Mouse (Mus musculus): ENCODE data around the gene Pbxip1.
A peak's percentile ranks its signal among the peaks of the same experiment; 100 is the strongest.

Pbxip1 gene

GRCm38 (mm10) chr3:89432606-89433005 lies 3.9 kb upstream of the Pbxip1 start:
- no peak for DNase-seq (ENCODE audit: low spot score)

GRCm38 (mm10) chr3:89434532-89434931 lies 2.0 kb upstream of the Pbxip1 start:
- DNase-seq (ENCODE audit: low spot score), result no peak

GRCm38 (mm10) chr3:89435041-89435440 lies 1.5 kb upstream of the Pbxip1 start:
- no peak for DNase-seq (ENCODE audit: low spot score)

GRCm38 (mm10) chr3:89437269-89437668 lies 763 bp downstream of the Pbxip1 start:
- DNase-seq (ENCODE audit: low spot score), result no peak

GRCm38 (mm10) chr3:89440691-89441090 lies 4.2 kb downstream of the Pbxip1 start:
- DNase-seq (ENCODE audit: low spot score), result no peak

GRCm38 (mm10) chr3:89448720-89449537 lies 12.4 kb downstream of the Pbxip1 start:
- no peak for DNase-seq (ENCODE audit: low spot score)

- DNase-seq (ENCODE audit: low spot score), result peak; percentile 59
Observed at GRCm38 (mm10) chr3:89449541-89449940, 13.0 kb downstream of the Pbxip1 start.

GRCm38 (mm10) chr3:89451916-89452315 lies 15.4 kb downstream of the Pbxip1 start:
- DNase-seq (ENCODE audit: low spot score), result no peak

- no peak for DNase-seq (ENCODE audit: low spot score)
Observed at GRCm38 (mm10) chr3:89454401-89455177, 18.1 kb downstream of the Pbxip1 start, which contains the start of gene Pmvk. Pmvk (plus strand) TSS chr3:89454541.

GRCm38 (mm10) chr3:89455786-89456285 lies 19.3 kb downstream of the Pbxip1 start:
- DNase-seq (ENCODE audit: low spot score), result no peak

- peak; percentile 74 for DNase-seq (ENCODE audit: low spot score)
Observed at GRCm38 (mm10) chr3:89456726-89457665, 20.5 kb downstream of the Pbxip1 start.

- no peak for DNase-seq (ENCODE audit: low spot score)
Observed at GRCm38 (mm10) chr3:89458372-89458964, 22.0 kb downstream of the Pbxip1 start.

- DNase-seq (ENCODE audit: low spot score), result peak; percentile 94
Observed at GRCm38 (mm10) chr3:89458965-89459807, 22.7 kb downstream of the Pbxip1 start.

- DNase-seq (ENCODE audit: low spot score), result no peak
Observed at GRCm38 (mm10) chr3:89468268-89468667, 31.8 kb downstream of the Pbxip1 start.

- no peak for DNase-seq (ENCODE audit: low spot score)
Observed at GRCm38 (mm10) chr3:89472280-89472679, 35.8 kb downstream of the Pbxip1 start.

GRCm38 (mm10) chr3:89473838-89474237 lies 37.3 kb downstream of the Pbxip1 start:
- DNase-seq (ENCODE audit: low spot score), result no peak

- DNase-seq (ENCODE audit: low spot score), result no peak
Observed at GRCm38 (mm10) chr3:89479055-89479454, 42.5 kb downstream of the Pbxip1 start.

GRCm38 (mm10) chr3:89481488-89481887 lies 45.0 kb downstream of the Pbxip1 start:
- DNase-seq (ENCODE audit: low spot score), result no peak

GRCm38 (mm10) chr3:89482249-89482648 lies 45.7 kb downstream of the Pbxip1 start:
- DNase-seq (ENCODE audit: low spot score), result no peak

GRCm38 (mm10) chr3:89484766-89485524 lies 48.4 kb downstream of the Pbxip1 start:
- peak; percentile 76 for DNase-seq (ENCODE audit: low spot score)

Data from urinary bladder, postnatal 25 days (tissue).